Mouse (Mus musculus) neutrophil, adult 65 days (primary cell): ENCODE results near the gene Vmn2r5. TPM values are rescaled to one million over a fixed set of nuclear protein-coding genes. Genes with fewer than 3 reads are reported as not detected.

Source experiments
- total RNA-seq: library from RNA; stranded (reverse); gene quantifications from 2 replicates; pipeline ENCODE4 v1.2.4, GENCODE M21; 2023

Gene Vmn2r5
- not detected in 2 replicates for total RNA-seq

DNA sequence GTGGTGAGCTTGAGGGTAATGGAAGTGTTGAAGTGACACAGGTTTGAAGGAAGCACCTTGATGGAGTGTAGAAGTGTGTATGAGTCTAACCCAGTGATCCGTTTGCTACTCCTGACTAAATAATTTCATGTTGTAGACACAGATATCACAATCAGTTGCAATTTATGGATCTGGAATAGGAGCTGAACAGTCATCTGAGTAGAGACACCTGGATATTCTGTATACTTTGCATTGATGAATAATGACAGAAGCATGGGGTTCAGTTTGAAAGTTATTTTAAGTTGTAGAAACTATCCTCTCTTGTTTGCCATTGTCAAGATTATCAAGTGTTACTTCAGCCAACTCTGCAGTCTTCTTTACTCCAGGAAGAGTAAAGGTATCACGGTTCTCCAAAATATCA lies at the start of gene Vmn2r5:
Gene Vmn2r5 (minus strand): TSS at position 101 of the 400 bp plus-strand sequence.

Other genes with a start within 250 kb of the Vmn2r5 start
- not detected in 2 replicates for gene Vmn2r3, start 220.1 kb downstream of the Vmn2r5 start, total RNA-seq
- gene Vmn2r4, start 94.5 kb downstream of the Vmn2r5 start, total RNA-seq: not detected in 2 replicates
- not detected in 2 replicates for gene Vmn2r6, start 56.0 kb upstream of the Vmn2r5 start, total RNA-seq